In genomic region chr6:3498162-3498848, GRCm38 (mm10) we compare ENCODE assay signal across 8 mouse cellular contexts. TPM values are rescaled to one million over a fixed set of nuclear protein-coding genes. Genes with fewer than 3 reads are reported as not detected.
DNase-seq lines count a peak whose midpoint lies in the region; ATAC-seq and TF ChIP-seq lines count a peak whose summit lies in the region.

Hepacam2 (minus strand) TSS chr6:3498298.
Vps50 (plus strand) TSS chr6:3498382.

- intact Hi-C loops in gastrocnemius, adult 2 months (cut with DNase I): loop anchor here (10.0 kb wide), 1 partner anchor 586 kb away; the partner anchor contains the start of gene Bet1
- intact Hi-C loops in left cerebral cortex, adult 2 months (cut with DNase I): loop anchor here (5.0 kb wide), 1 partner anchor 589 kb away; the partner anchor contains the start of gene Bet1

- peaks cover 4% of the 10 kb centered on the region for H3K4me1 ChIP-seq in hindbrain, postnatal 0 days (ENCODE audit: insufficient read depth, low read length)

- peak within 1 kb of the TSS; percentile 97 for H3K4me2 ChIP-seq in hindbrain, postnatal 0 days (ENCODE audit: low read depth, low read length)

- H3K9ac ChIP-seq in hindbrain, postnatal 0 days (replicated peaks; ENCODE audit: low read length): peak within 1 kb of the TSS; percentile 53

- H3K27me3 ChIP-seq in hindbrain, postnatal 0 days (ENCODE audit: insufficient read depth, low read length): no peaks in the 10 kb centered on the region

- no peaks in the 10 kb centered on the region for H3K9me3 ChIP-seq in hindbrain, postnatal 0 days (ENCODE audit: low read length)

- peak; percentile 94 for DNase-seq in ZHBTc4 (ENCODE audit: low read depth, low spot score)
- peak; percentile 91 for DNase-seq in gastrocnemius, adult 2 months
- DNase-seq in hindbrain, postnatal 0 days (ENCODE audit: low spot score): peak; percentile 96
- DNase-seq in left cerebral cortex, adult 2 months (ENCODE audit: extremely low spot score in 1 of 2, low spot score in 2 of 2): peak; percentile 88 to 89
- peak; percentile 92 to 94 for DNase-seq in right cerebral cortex, adult 2 months (ENCODE audit: low spot score in 2 of 2)
- peak; percentile 92 for DNase-seq in urinary bladder, postnatal 14 days (ENCODE audit: low spot score)

- no peaks in the 10 kb centered on the region for H3K36me3 ChIP-seq in hindbrain, postnatal 0 days (ENCODE audit: insufficient read depth, low read length)

- peak within 1 kb of the TSS; percentile 91 for H3K4me3 ChIP-seq in gastrocnemius, adult 2 months
- peak within 1 kb of the TSS; percentile 58 for H3K4me3 ChIP-seq in hindbrain, postnatal 0 days (ENCODE audit: low read length)
- peak within 1 kb of the TSS; percentile 75 for H3K4me3 ChIP-seq in left cerebral cortex, adult 2 months

- WGBS in hindbrain, postnatal 0 days: 2% methylated on average over 28 of the region's 28 CpGs

- no peak for TF ChIP-seq CTCF in gastrocnemius, adult 2 months (IDR thresholded peaks at IDR 0.05)
- no peak for TF ChIP-seq CTCF in hindbrain, postnatal 0 days (IDR thresholded peaks at IDR 0.05; ENCODE audit: low read depth)
- TF ChIP-seq CTCF in left cerebral cortex, adult 2 months (IDR thresholded peaks at IDR 0.05): no peak; the same call in 1 of the 2 replicates

- peak; percentile 100 for ATAC-seq in common myeloid progenitor, adult 5-6 weeks (replicated peaks; ENCODE audit: low read depth, poor library complexity, severe bottlenecking)
- peak; percentile 99 for ATAC-seq in hindbrain, postnatal 0 days
- ATAC-seq in megakaryocyte, adult 5-6 weeks (ENCODE audit: poor library complexity, severe bottlenecking): peak; percentile 100

- H3K27ac ChIP-seq in gastrocnemius, adult 2 months: peak within 1 kb of the TSS; percentile 85
- H3K27ac ChIP-seq in hindbrain, postnatal 0 days: no peak within 1 kb of the TSS
- H3K27ac ChIP-seq in left cerebral cortex, adult 2 months: peak within 1 kb of the TSS; percentile 75; the same call in 1 of the 2 replicates

RNA-seq across cellular contexts. Expression of gene Hepacam2, which starts in this region (rescaled TPM):
- total RNA-seq in common myeloid progenitor, adult 5-6 weeks (2017): not detected in 2 replicates
- under 1 TPM in 1 of 2 experiments, not detected in 1; 0.22 TPM for total RNA-seq in gastrocnemius, adult 2 months (2021)
- 0.42 and 3.0 TPM in 2 replicates for total RNA-seq in hindbrain, postnatal 0 days (2014; rRNA removed)
- polyA plus RNA-seq in hindbrain, postnatal 0 days (2015; fragmentation: Nextera tagmentation; extraction: Ambion mirVana): 0.97 and 1.3 TPM in 2 replicates
- total RNA-seq in left cerebral cortex, adult 2 months (2021): under 1 TPM; 0.34 to 0.40 TPM
- total RNA-seq in megakaryocyte, adult 5-6 weeks (2015): 0.07 and 0.22 TPM in 2 replicates
- 0.18 and 0.98 TPM in 2 replicates for total RNA-seq in megakaryocyte, adult 5-6 weeks (2017)

RNA-seq across cellular contexts. Expression of gene Vps50, which starts in this region (rescaled TPM):
- total RNA-seq in common myeloid progenitor, adult 5-6 weeks (2017): 30.4 and 52.3 TPM in 2 replicates
- total RNA-seq in gastrocnemius, adult 2 months (2021): 10 to 100 TPM; 21.1 to 21.8 TPM
- 31.7 and 68.1 TPM in 2 replicates for total RNA-seq in hindbrain, postnatal 0 days (2014; rRNA removed)
- polyA plus RNA-seq in hindbrain, postnatal 0 days (2015; fragmentation: Nextera tagmentation; extraction: Ambion mirVana): 44.2 and 45.4 TPM in 2 replicates
- total RNA-seq in left cerebral cortex, adult 2 months (2021): 10 to 100 TPM; 56.1 to 61.2 TPM
- 28.9 and 38.0 TPM in 2 replicates for total RNA-seq in megakaryocyte, adult 5-6 weeks (2015)
- total RNA-seq in megakaryocyte, adult 5-6 weeks (2017): 39.2 and 48.5 TPM in 2 replicates
